Mouse (Mus musculus) gonadal fat pad, adult 2 months (tissue): ENCODE data around the gene Sdf2. TPM values are rescaled to one million over a fixed set of nuclear protein-coding genes. Genes with fewer than 3 reads are reported as not detected.
"Not testable (repeated sequence)": the region's sequence is repeated elsewhere in the genome, so short reads cannot be mapped to it uniquely, and the experiment has no call there.

Experiments
- DNase-seq: peaks from one replicate; pipeline ENCODE4 v3.0.0-alpha.2; 2012; ENCODE audit warnings: low read depth
- polyA plus RNA-seq: library from polyadenylated mRNA; depleted of rRNA; stranded (reverse); fragments of >200 nt; gene quantifications from 2 replicates; pipeline ENCODE4 v1.2.3, GENCODE M21; 2012; rRNA removed

Gene Sdf2
- polyA plus RNA-seq, 1 experiment: 190 TPM

- no peak for DNase-seq
These were observed 16.1 kb downstream of the Sdf2 start, which contains the start of gene 2610507B11Rik for GRCm38 (mm10) chr11:78261380-78262352. Gene 2610507B11Rik, plus strand, starts transcription at chr11:78261752.

GRCm38 (mm10) chr11:78262550-78262949 lies 17.0 kb downstream of the Sdf2 start:
- no peak for DNase-seq

DNA sequence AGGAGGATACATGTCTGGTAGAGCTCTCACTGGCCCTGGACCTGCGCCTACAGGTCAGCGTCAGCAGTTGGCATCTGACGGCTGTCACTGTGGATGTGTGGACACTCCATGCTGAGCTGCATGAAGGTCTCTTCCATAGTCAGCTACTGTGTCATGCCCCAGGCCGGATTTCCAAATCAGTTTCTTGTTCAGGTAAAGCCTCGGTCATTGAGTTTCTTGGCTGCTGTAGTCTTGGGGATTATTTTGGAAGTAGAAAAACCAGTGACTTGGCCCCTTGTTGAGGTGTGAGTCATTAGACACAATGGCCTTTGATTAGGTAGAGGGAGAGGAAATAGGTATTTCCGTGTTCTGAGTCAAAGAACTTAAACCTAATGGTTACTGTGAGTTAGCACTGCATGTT lies 20.0 kb downstream of the Sdf2 start:
- DNase-seq: peak; percentile 98

GRCm38 (mm10) chr11:78271986-78272385 lies 26.4 kb downstream of the Sdf2 start:
- no peak for DNase-seq

- no peak for DNase-seq
These were observed 30.1 kb downstream of the Sdf2 start for GRCm38 (mm10) chr11:78275596-78275995.

DNA sequence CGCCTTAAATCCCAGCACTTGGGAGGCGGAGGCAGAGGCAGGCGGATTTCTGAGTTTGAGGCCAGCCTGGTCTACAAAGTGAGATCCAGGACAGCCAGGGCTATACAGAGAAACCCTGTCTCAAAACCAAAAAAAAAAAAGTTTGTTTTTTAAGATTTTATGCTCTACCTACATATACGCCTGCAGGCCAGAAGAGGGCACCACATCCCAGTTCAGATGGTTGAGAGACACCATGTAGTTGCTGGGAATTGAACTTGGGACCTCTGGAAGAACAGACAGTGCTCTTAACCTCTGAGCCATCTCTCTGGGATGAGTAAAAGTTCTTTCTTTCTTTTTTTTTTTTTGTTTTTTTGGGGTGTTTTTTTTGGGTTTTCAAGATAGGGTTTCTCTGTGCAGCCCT lies 30.6 kb downstream of the Sdf2 start:
- DNase-seq: not testable (repeated sequence)

GRCm38 (mm10) chr11:78278853-78279252 lies 33.3 kb downstream of the Sdf2 start:
- DNase-seq: no peak

DNA sequence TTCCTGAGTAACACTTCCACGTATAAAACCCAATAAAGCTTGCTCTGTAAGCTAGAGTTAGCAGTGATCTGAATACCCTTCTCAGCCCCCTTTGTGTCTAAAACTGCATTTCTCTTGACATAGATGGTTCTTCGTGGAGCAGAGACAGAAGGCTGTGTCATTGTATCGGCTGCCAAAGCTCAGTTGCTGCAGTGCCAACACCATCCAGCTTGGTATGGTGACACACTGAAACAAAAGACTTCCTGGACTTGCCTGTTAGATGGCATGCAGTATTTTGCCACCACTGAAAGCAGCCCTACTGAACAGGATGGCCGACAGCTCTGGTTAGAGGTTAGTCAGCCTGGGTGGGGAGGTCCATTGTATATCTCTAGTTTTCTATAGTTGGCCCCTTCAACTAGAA lies 34.0 kb downstream of the Sdf2 start:
- no peak for DNase-seq

DNA sequence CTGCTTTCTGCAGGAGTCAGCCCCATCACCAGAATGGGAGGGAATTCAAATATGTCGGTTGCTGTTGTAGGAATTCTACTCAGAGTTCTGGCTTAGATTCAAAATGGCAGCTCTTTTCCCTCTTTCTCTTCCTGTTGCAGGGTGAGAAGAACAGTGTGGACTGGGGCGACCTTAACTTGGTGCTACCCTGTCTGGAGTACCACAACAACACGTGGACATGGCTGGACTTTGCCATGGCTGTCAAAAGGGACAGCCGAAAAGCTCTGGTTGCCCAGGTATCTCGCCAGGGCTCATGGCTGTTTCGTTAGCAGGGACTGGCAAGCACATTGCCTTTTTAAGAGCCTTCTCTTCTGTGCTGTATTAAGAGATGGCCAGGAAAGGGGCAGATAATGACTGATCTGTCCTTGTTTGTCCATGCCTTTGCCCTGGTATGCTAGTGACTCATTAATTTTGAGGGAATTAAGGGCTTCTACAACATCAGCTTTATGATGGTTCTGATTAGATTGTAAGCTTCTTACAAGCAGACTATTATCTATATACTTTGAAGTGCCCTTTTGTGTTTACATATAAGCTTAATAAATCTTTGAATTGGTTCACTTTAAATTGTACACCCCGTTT lies 43.7 kb downstream of the Sdf2 start:
- no peak for DNase-seq

DNA sequence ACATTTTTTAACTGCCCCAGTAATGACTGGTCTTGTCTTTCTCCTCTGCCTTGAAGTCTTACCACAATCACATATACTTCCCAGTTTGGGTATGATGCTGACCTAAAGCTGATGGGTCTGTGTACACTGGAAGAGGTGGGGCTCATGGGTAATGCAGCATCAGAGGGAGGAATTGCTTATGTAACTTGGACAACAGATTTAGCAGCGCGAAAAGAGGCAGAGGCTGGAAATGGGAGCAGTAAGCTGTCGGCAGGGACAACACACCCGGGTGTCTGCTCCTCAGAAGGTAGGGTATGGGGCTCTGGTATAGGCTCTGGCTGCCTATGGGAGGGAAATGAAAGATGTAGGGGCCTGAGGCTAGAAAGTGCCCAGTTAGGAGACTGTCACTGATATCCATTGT lies 45.1 kb downstream of the Sdf2 start, which contains the start of gene BC030499:
TSS of gene BC030499 (plus strand) at position 188 of the 400 bp plus-strand sequence.
- DNase-seq: no peak

DNA sequence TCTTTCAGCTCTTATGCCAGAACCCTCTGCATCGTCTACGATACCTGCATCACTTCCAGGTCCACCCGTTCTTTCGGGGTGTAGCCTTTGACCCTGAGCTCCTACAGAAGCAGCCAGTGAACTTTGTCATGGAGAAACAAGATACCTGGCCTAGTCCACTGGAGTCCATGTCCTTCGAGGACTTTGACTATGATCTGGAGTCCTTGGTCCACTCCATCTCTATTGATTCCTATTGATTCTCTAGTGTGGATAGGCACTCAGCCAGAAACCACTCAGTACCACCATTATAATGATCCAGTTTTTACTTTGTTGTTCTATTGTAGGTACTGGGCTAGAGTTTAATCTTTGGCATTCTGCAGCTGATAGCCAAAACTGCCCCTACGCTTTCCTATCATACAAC lies 49.0 kb downstream of the Sdf2 start:
- no peak for DNase-seq

DNA sequence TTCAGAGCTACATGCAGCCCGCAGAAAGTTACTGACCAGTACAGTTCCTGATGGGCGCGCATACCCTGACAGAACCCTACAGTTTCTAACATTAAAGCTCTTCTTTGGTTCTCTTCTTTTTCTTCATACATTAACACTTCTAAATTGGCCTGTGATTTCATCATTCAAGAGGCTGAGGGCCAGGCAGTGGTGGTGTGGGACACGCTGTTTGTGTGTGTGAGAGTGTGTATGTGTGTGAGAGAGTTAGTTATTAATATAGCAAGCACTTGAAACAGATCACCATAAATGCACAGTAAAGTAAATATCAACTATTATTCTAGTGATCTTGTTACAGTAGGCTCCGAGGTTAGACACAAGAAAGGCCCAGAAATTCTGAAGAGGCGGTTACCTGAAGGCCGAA lies 55.4 kb downstream of the Sdf2 start:
- no peak for DNase-seq

GRCm38 (mm10) chr11:78301357-78302084 lies 56.0 kb downstream of the Sdf2 start, which contains the start of gene Spag5:
Gene Spag5, plus strand, starts transcription at chr11:78301529.
- peak; percentile 36 for DNase-seq

Other genes starting within 250 kb of the Sdf2 start
- gene Dhrs13, start 213.5 kb upstream of the Sdf2 start, polyA plus RNA-seq: 3.3 TPM in 2 replicates
- gene Flot2, start 207.8 kb upstream of the Sdf2 start, polyA plus RNA-seq: 97.0 and 123 TPM in 2 replicates
- 26.2 and 33.1 TPM in 2 replicates for gene Eral1, start 165.4 kb upstream of the Sdf2 start, polyA plus RNA-seq
- gene Fam222b, start 151.1 kb upstream of the Sdf2 start, polyA plus RNA-seq: 15.7 and 20.7 TPM in 2 replicates
- gene Traf4, start 80.2 kb upstream of the Sdf2 start, polyA plus RNA-seq: 34.7 and 38.2 TPM in 2 replicates
- gene Nek8, start 69.1 kb upstream of the Sdf2 start, polyA plus RNA-seq: 17.3 and 19.3 TPM in 2 replicates
- gene Tlcd1, start 69.0 kb upstream of the Sdf2 start, polyA plus RNA-seq: 128 and 143 TPM in 2 replicates
- gene Rpl23a, start 62.2 kb upstream of the Sdf2 start, polyA plus RNA-seq: 284 and 314 TPM in 2 replicates
- gene Rab34, start 57.3 kb upstream of the Sdf2 start, polyA plus RNA-seq: 78.6 and 114 TPM in 2 replicates
- 4.6 and 6.2 TPM in 2 replicates for gene Proca1, start 52.4 kb upstream of the Sdf2 start, polyA plus RNA-seq
- gene Supt6, start 241 bp downstream of the Sdf2 start, polyA plus RNA-seq: 14.8 and 25.0 TPM in 2 replicates
- gene 2610507B11Rik, start 16.0 kb downstream of the Sdf2 start, polyA plus RNA-seq: 99.8 and 106 TPM in 2 replicates
- gene BC030499, start 45.1 kb downstream of the Sdf2 start, polyA plus RNA-seq: 0.13 and 0.20 TPM in 2 replicates
- 1.2 and 1.4 TPM in 2 replicates for gene Spag5, start 55.8 kb downstream of the Sdf2 start, polyA plus RNA-seq
- 34.4 and 59.8 TPM in 2 replicates for gene Aldoc, start 77.2 kb downstream of the Sdf2 start, polyA plus RNA-seq
- gene Pigs, start 82.7 kb downstream of the Sdf2 start, polyA plus RNA-seq: 69.5 and 94.1 TPM in 2 replicates
- gene Unc119, start 97.7 kb downstream of the Sdf2 start, polyA plus RNA-seq: 84.3 and 193 TPM in 2 replicates
- gene Foxn1, start 140.8 kb downstream of the Sdf2 start, polyA plus RNA-seq: not detected in 2 replicates
- 8.7 and 12.2 TPM in 2 replicates for gene Slc13a2, start 176.5 kb downstream of the Sdf2 start, polyA plus RNA-seq
- gene Slc46a1, start 220.0 kb downstream of the Sdf2 start, polyA plus RNA-seq: 58.5 and 77.0 TPM in 2 replicates